Mouse (Mus musculus) C2C12 (cell line): ENCODE measurements at regions not wholly inside any gene's neighbourhood (a gene's known extent, or its start where the extent isn't known, plus 50 kb on each side); places are given as distances from the start of the nearest gene placed in this dataset.

ENCODE experiments used
- H3K27me3 ChIP-seq: one replicate; pipeline ENCODE4 v1.6.1; 2011; ENCODE audit not compliant: control insufficient read depth, insufficient read depth, insufficient read length
- H3K36me3 ChIP-seq: one replicate; pipeline ENCODE4 v1.6.1; 2011; ENCODE audit not compliant: control insufficient read depth, insufficient read depth
- H3K4me3 ChIP-seq: one replicate; pipeline ENCODE4 v1.5.1; 2011; ENCODE audit warnings: mild to moderate bottlenecking, control low read depth; ENCODE audit not compliant: poor library complexity, insufficient read depth, severe bottlenecking
- H3K79me2 ChIP-seq: one replicate; pipeline ENCODE4 v1.6.1; 2011; ENCODE audit not compliant: control insufficient read depth, insufficient read depth
- H3K79me3 ChIP-seq: one replicate; pipeline ENCODE4 v1.6.1; 2011; ENCODE audit warnings: low read depth, control low read depth
- H3ac ChIP-seq: one replicate; pipeline ENCODE3; 2011; ENCODE audit warnings: low read depth; ENCODE audit not compliant: control insufficient read depth, insufficient read length
- CEBPB ChIP-seq: IDR thresholded peaks from one replicate; pipeline ENCODE4 v1.6.1; 2011; ENCODE audit warnings: low read depth, mild to moderate bottlenecking, control low read depth, moderate library complexity
- CTCF ChIP-seq: IDR thresholded peaks from one replicate; pipeline ENCODE4 v1.5.1; 2011; ENCODE audit not compliant: control insufficient read depth, insufficient read depth, insufficient read length
- FOSL1 ChIP-seq: IDR thresholded peaks from one replicate; pipeline ENCODE4 v1.8.0; 2011; ENCODE audit warnings: mild to moderate bottlenecking, low read length; ENCODE audit not compliant: poor library complexity, insufficient read depth, severe bottlenecking
- MAX ChIP-seq: IDR thresholded peaks from one replicate; pipeline ENCODE4 v1.6.1; 2011; ENCODE audit warnings: mild to moderate bottlenecking, control low read depth
- MYOD1 ChIP-seq: IDR thresholded peaks from one replicate; pipeline ENCODE4 v1.6.1; 2011; ENCODE audit warnings: low read depth; ENCODE audit not compliant: control insufficient read depth, insufficient read length
- MYOG ChIP-seq: IDR thresholded peaks from one replicate; pipeline ENCODE4 v1.6.1; 2011; ENCODE audit not compliant: control insufficient read depth, insufficient read length; ENCODE audit errors: extremely low read depth
- USF1 ChIP-seq: IDR thresholded peaks from one replicate; pipeline ENCODE4 v1.6.1; 2011; ENCODE audit warnings: low read depth, mild to moderate bottlenecking, control low read depth, moderate library complexity

DNA sequence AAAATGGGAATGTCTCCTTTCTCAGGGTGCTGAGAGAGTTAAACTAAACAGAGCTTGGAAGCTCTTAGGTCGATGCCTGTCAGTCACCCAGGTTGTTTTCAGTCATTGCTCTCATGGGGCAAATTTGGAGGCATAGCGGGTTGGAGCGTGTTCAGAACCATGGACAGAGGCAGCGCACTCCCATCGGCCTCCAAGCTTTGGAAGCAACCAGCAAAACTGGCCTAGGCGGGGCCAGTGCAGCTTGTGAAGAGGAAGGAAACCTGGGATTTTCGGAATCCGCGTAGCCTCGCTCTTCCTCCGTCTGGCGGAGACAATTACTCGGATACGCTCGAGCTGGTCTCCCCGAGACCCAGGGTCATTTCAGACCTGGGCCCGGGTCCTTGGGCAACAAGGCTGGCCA lies 63.4 kb upstream of the Pax2 start:
- Histone ChIP-seq H3K27me3 (peaks cover 33% of the 10 kb centered on the region), H3K79me2 (no peaks in the 10 kb centered on the region), H3K36me3 (no peaks in the 10 kb centered on the region), H3K4me3 (no peak overlapping the region), H3K79me3 (no peaks in the 10 kb centered on the region), H3ac (no peak overlapping the region)
- TF ChIP-seq USF1 (no peak), FOSL1 (no peak), MYOG (no peak), MYOD1 (no peak), CEBPB (no peak), MAX (no peak), CTCF (no peak)

DNA sequence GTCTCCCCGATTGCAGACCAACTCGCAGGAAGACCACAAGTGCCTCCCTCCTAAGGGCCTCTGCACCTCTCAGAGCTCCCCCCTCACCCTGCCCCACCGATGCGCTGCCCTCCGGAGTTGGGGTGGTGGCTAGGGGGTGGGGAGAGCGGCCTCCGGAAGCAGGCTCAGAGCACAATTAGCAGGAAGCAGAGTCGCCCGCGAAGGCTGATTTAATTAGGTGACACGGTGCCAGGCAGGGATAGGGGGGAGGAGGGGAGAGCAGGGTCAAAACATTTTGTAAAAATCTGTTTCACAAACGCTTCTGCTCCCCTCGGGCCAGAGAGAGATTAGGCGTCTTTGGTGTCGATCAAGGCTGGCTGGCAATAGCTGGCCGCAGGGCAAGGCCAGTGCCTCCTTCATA lies 63.0 kb upstream of the Pax2 start:
- Histone ChIP-seq H3K36me3 (no peaks in the 10 kb centered on the region), H3K79me3 (no peaks in the 10 kb centered on the region), H3ac (no peak overlapping the region), H3K4me3 (no peak overlapping the region), H3K79me2 (no peaks in the 10 kb centered on the region), H3K27me3 (peaks cover 37% of the 10 kb centered on the region)
- TF ChIP-seq USF1 (no peak), CTCF (no peak), MYOD1 (no peak), CEBPB (no peak), MAX (no peak), FOSL1 (no peak), MYOG (no peak)

DNA sequence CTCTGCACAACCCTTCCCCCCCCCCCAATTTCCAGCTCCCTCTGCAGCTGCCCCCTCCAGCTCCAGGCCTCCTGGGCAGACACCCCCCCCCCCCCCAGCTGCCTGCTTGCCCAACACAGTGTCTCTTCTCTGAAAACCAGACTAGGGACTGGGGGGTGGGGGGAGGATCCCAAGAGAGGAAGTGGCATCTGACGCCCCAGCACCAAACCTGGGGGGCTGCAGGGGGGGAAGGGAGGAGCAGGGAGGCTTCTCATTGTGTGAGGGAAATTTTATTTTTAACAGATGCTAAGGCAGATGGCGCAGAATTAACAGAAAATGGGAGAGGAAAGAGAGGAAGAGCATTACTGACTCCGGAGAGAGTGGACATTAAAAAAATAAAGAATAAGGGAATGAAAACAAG lies 60.5 kb upstream of the Pax2 start:
- Histone ChIP-seq H3K27me3 (peaks cover 47% of the 10 kb centered on the region), H3ac (no peak overlapping the region), H3K4me3 (no peak overlapping the region), H3K36me3 (no peaks in the 10 kb centered on the region), H3K79me2 (no peaks in the 10 kb centered on the region), H3K79me3 (no peaks in the 10 kb centered on the region)
- TF ChIP-seq CEBPB = no peak
- no peak for TF ChIP-seq MYOD1
- no peak for TF ChIP-seq CTCF
- no peak for TF ChIP-seq MAX
- TF ChIP-seq MYOG = no peak
- no peak for TF ChIP-seq USF1
- no peak for TF ChIP-seq FOSL1

DNA sequence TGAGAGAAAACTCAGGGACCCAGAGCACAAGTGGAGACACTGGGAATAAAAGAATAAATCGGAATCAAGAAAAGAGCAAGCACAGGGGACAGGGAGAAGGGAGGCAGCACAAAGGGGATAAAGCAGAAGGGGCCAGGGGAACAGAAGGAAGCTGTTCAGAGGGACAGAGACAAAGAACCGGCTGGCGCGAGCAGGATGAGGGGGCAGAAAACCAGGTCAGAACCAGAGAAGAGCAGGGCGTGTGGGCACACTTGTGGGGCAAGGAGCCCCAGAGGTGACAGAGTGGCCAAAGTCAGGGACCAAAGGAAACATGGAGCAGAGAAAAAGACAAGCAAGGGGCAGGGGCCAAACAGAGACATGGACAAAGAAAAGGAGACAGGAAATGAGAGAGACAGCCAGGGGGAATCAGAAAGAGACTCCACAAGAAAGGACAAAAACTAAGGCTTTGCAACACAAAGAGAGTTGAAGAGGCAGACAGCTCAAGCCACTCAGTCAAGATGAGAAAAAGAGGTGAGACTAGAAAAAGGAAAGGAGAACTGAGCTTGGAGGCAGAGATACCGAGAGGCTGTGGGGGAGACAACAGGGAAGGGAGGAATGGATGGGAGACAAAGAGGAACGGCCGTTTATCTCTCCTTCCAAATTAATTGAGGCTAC lies 59.7 kb upstream of the Pax2 start:
- H3K36me3 ChIP-seq = no peaks in the 10 kb centered on the region
- TF ChIP-seq MYOG (no peak), MYOD1 (no peak), USF1 (no peak), FOSL1 (no peak)
- no peaks in the 10 kb centered on the region for H3K79me3 ChIP-seq
- H3ac ChIP-seq = no peak overlapping the region
- H3K79me2 ChIP-seq = no peaks in the 10 kb centered on the region
- peaks cover 53% of the 10 kb centered on the region for H3K27me3 ChIP-seq
- H3K4me3 ChIP-seq = no peak overlapping the region

DNA sequence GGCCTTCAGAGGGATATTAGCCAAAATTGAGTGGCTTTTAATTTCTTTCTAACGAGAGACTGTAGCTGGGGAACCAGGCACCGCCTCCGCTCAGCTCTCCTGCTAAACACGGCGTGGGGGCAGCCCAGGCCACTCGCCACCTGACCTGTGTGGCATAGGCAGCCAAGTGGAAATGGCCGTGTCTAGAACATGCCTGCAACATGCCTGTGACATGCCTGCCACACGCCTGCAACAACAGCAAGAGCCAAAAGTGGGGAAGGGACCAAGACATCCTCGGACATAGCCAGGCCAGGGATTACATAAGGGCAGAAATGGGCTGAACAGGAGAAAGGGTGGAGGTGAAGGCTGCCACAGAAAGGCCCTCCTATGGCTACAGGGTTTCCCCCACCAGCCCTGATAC lies 59.1 kb upstream of the Pax2 start:
- no peaks in the 10 kb centered on the region for H3K79me3 ChIP-seq
- H3K4me3 ChIP-seq = no peak overlapping the region
- H3ac ChIP-seq = no peak overlapping the region
- peaks cover 53% of the 10 kb centered on the region for H3K27me3 ChIP-seq
- no peaks in the 10 kb centered on the region for H3K79me2 ChIP-seq
- no peaks in the 10 kb centered on the region for H3K36me3 ChIP-seq
- TF ChIP-seq MYOG (no peak), MYOD1 (no peak), USF1 (no peak), MAX (no peak), CEBPB (no peak)

DNA sequence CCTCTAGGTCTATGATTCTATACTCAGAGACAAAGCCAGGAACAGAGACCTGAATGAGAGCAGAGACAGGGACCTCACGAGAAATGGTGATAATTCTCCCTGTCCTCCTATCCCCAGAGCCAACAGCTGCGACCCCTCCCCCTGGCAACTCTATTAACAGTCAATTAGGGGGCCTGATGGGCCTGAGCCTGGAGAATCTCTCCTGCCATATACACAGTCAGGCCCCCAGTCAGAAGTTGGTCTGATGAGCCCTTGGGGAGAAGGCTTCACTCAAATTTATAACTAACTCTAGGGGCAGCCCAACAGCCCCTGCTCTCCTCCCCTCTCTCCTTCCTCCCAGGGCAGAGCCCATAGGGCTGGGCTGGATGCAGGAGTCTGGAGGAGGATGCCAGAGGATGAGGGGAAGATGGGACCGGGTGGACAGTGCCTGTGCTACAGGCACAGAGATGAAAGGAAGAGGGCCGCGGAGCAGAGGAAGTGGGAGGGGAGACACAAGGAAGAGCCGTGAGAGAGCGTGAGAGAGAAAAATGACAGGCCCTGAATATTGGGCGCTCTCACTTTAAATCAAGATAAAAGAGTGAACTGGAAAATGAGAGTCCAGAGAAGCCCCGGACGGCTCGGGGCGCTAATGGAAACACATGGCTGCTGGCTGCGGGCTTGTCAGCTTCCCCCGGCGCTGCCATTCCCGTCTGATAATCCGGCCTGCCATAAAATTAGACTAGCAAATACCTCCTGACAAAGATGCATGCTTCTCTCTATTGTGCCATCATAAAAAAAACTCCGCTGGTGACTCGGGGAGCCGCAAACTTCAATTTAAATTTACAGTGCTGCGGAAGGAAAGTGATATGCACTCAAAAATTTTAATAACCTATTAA lies 57.2 kb upstream of the Pax2 start:
- Histone ChIP-seq H3K79me2 (no peaks in the 10 kb centered on the region), H3ac (no peak overlapping the region), H3K27me3 (peaks cover 56% of the 10 kb centered on the region), H3K4me3 (no peak overlapping the region), H3K36me3 (no peaks in the 10 kb centered on the region), H3K79me3 (no peaks in the 10 kb centered on the region)
- no peak for TF ChIP-seq MYOG
- TF ChIP-seq MAX = no peak
- no peak for TF ChIP-seq MYOD1
- no peak for TF ChIP-seq USF1
- no peak for TF ChIP-seq CEBPB
- no peak for TF ChIP-seq CTCF
- TF ChIP-seq FOSL1 = no peak
